Mouse (Mus musculus) kidney, embryonic 15.5 days (tissue): Measurements from ENCODE around the gene Saa4. TPM values are rescaled to one million over a fixed set of nuclear protein-coding genes. Genes with fewer than 3 reads are reported as not detected.
"Not testable (repeated sequence)": the region's sequence is repeated elsewhere in the genome, so short reads cannot be mapped to it uniquely, and the experiment has no call there.

Source experiments
- ATAC-seq: fragments of 200-750 bp; cut with Nextera tagmentation; replicated peaks from 2 replicates; pipeline ENCODE4 v1.8.0; 2017; ENCODE audit warnings: moderate TSS enrichment; ENCODE audit not compliant: low FRiP score
- H3K27ac ChIP-seq: fragments of 300-500 bp; sonication (generic); 2 replicates; pipeline ENCODE4 v1.5.1; 2015; ENCODE audit warnings: mild to moderate bottlenecking, inconsistent platforms
- H3K27me3 ChIP-seq: fragments of 300-500 bp; sonication (generic); 2 replicates; pipeline ENCODE4 v1.6.1; 2015; ENCODE audit warnings: inconsistent platforms
- H3K36me3 ChIP-seq: fragments of 300-500 bp; sonication (generic); 2 replicates; pipeline ENCODE4 v1.6.1; 2015; ENCODE audit warnings: inconsistent platforms
- H3K4me1 ChIP-seq: fragments of 300-500 bp; sonication (generic); 2 replicates; pipeline ENCODE4 v1.6.1; 2015; ENCODE audit warnings: inconsistent platforms
- H3K4me2 ChIP-seq: fragments of 300-500 bp; sonication (generic); 2 replicates; pipeline ENCODE4 v1.6.1; 2015; ENCODE audit warnings: moderate library complexity, mild to moderate bottlenecking, inconsistent platforms
- H3K4me3 ChIP-seq: fragments of 300-500 bp; sonication (generic); replicated peaks from 2 replicates; pipeline ENCODE4 v1.5.1; 2015; ENCODE audit warnings: mild to moderate bottlenecking, inconsistent platforms
- H3K9ac ChIP-seq: fragments of 300-500 bp; sonication (generic); 2 replicates; pipeline ENCODE4 v1.6.1; 2015; ENCODE audit warnings: mild to moderate bottlenecking, inconsistent platforms
- H3K9me3 ChIP-seq: fragments of 300-500 bp; sonication (generic); replicated peaks from 2 replicates; pipeline ENCODE4 v1.6.1; 2016; ENCODE audit warnings: inconsistent platforms
- WGBS: fragments of 180-500 bp; shearing (Covaris S2); methylation state at CpG from one replicate; pipeline ENCODE4 v1.1.7; 2015; ENCODE audit warnings: mixed read lengths; 5-methylcytosine and 5-hydroxymethylcytosine counted together
- polyA plus RNA-seq: library from polyadenylated mRNA; unstranded; fragments of >200 nt; fragmentation: Nextera tagmentation; extraction: Ambion mirVana; gene quantifications from 2 replicates; pipeline ENCODE4 v1.2.1, GENCODE M21; 2015

Gene Saa4
- 0.23 TPM in 1 of 2 replicates, not detected in the other for polyA plus RNA-seq

- Histone ChIP-seq H3K27ac (no peak within 1 kb of the TSS), H3K4me3 (no peak within 1 kb of the TSS), H3K36me3 (no peaks in the 10 kb centered on the region), H3K9ac (no peak within 1 kb of the TSS), H3K9me3 (peaks cover 3% of the 10 kb centered on the region; the same call in 1 of the 2 replicates), H3K4me1 (no peaks in the 10 kb centered on the region), H3K4me2 (no peak within 1 kb of the TSS), H3K27me3 (no peaks in the 10 kb centered on the region)
- ATAC-seq, result no peak
- WGBS, result 72% methylated on average over 4 of the region's 4 CpGs
These were observed at the start of gene Saa4 for GRCm38 (mm10) chr7:46732458-46732857. Gene Saa4 (minus strand): TSS chr7:46732603.

GRCm38 (mm10) chr7:46770706-46771105 lies 38.3 kb upstream of the Saa4 start:
- Histone ChIP-seq H3K9me3 (no peaks in the 10 kb centered on the region), H3K27me3 (no peaks in the 10 kb centered on the region), H3K27ac (no peak overlapping the region), H3K9ac (no peak overlapping the region), H3K4me3 (no peak overlapping the region), H3K4me2 (no peak overlapping the region), H3K36me3 (peaks cover 90% of the 10 kb centered on the region), H3K4me1 (no peaks in the 10 kb centered on the region)
- no peak for ATAC-seq
- 70% methylated on average over 4 of the region's 4 CpGs for WGBS

GRCm38 (mm10) chr7:46768451-46768850 lies 36.0 kb upstream of the Saa4 start:
- H3K27me3 ChIP-seq, result no peaks in the 10 kb centered on the region
- no peak for ATAC-seq
- no peaks in the 10 kb centered on the region for H3K9me3 ChIP-seq
- peaks cover 89% of the 10 kb centered on the region for H3K36me3 ChIP-seq
- whole genome bisulfite sequencing, result 95% methylated on average over 7 of the region's 7 CpGs
- no peak overlapping the region for H3K4me2 ChIP-seq
- no peak overlapping the region for H3K27ac ChIP-seq
- H3K4me1 ChIP-seq, result no peaks in the 10 kb centered on the region
- no peak overlapping the region for H3K4me3 ChIP-seq
- H3K9ac ChIP-seq, result no peak overlapping the region

- H3K27ac ChIP-seq, result no peak overlapping the region
- H3K27me3 ChIP-seq, result no peaks in the 10 kb centered on the region
- H3K9ac ChIP-seq, result no peak overlapping the region
- H3K4me2 ChIP-seq, result no peak overlapping the region
- H3K36me3 ChIP-seq, result peaks cover 89% of the 10 kb centered on the region
- H3K9me3 ChIP-seq, result no peaks in the 10 kb centered on the region
- H3K4me1 ChIP-seq, result no peaks in the 10 kb centered on the region
- no peak overlapping the region for H3K4me3 ChIP-seq
- ATAC-seq, result no peak
These were observed 35.0 kb upstream of the Saa4 start for GRCm38 (mm10) chr7:46767371-46767770.

GRCm38 (mm10) chr7:46764672-46765071 lies 32.3 kb upstream of the Saa4 start:
- ATAC-seq, result no peak

GRCm38 (mm10) chr7:46762601-46763000 lies 30.2 kb upstream of the Saa4 start:
- ATAC-seq, result no peak
- Histone ChIP-seq H3K27me3 (no peaks in the 10 kb centered on the region), H3K4me3 (no peak overlapping the region), H3K27ac (no peak overlapping the region), H3K9ac (no peak overlapping the region), H3K36me3 (peaks cover 94% of the 10 kb centered on the region), H3K9me3 (no peaks in the 10 kb centered on the region), H3K4me1 (no peaks in the 10 kb centered on the region), H3K4me2 (no peak overlapping the region)
- 94% methylated on average over 5 of the region's 5 CpGs for WGBS

More at GRCm38 (mm10) chr7:46764672-46765071, 32.3 kb upstream of the Saa4 start:
- Histone ChIP-seq H3K9me3 (no peaks in the 10 kb centered on the region), H3K4me2 (no peak overlapping the region), H3K4me1 (no peaks in the 10 kb centered on the region), H3K9ac (no peak overlapping the region), H3K27me3 (no peaks in the 10 kb centered on the region), H3K4me3 (no peak overlapping the region), H3K36me3 (peaks cover 97% of the 10 kb centered on the region), H3K27ac (no peak overlapping the region)
- WGBS, result 97% methylated on average over 8 of the region's 8 CpGs

GRCm38 (mm10) chr7:46761049-46761795 lies 28.8 kb upstream of the Saa4 start:
- Histone ChIP-seq H3K27ac (no peak overlapping the region), H3K4me3 (no peak overlapping the region), H3K4me1 (no peaks in the 10 kb centered on the region), H3K9ac (no peak overlapping the region), H3K9me3 (no peaks in the 10 kb centered on the region), H3K27me3 (no peaks in the 10 kb centered on the region), H3K36me3 (peaks cover 81% of the 10 kb centered on the region), H3K4me2 (no peak overlapping the region)
- ATAC-seq, result no peak
- WGBS, result 80% methylated on average over 11 of the region's 11 CpGs

- Histone ChIP-seq H3K9ac (no peak within 1 kb of the TSS), H3K4me1 (0 out of 2 replicates have a peak, but pooled peaks cover 2% of the 10 kb centered on the region), H3K27me3 (no peaks in the 10 kb centered on the region), H3K9me3 (no peaks in the 10 kb centered on the region), H3K36me3 (no peaks in the 10 kb centered on the region), H3K27ac (no peak within 1 kb of the TSS), H3K4me3 (no peak within 1 kb of the TSS), H3K4me2 (no peak within 1 kb of the TSS)
- ATAC-seq, result no peak
- 69% methylated on average over 3 of the region's 3 CpGs for WGBS
These were observed 19.1 kb upstream of the Saa4 start, which contains the start of gene Saa2 for GRCm38 (mm10) chr7:46751490-46751889. Gene Saa2 (plus strand): TSS chr7:46751790.

- H3K4me1 ChIP-seq, result 0 out of 2 replicates have a peak, but pooled peaks cover 2% of the 10 kb centered on the region
- H3K27ac ChIP-seq, result no peak overlapping the region
- H3K27me3 ChIP-seq, result no peaks in the 10 kb centered on the region
- no peaks in the 10 kb centered on the region for H3K36me3 ChIP-seq
- no peaks in the 10 kb centered on the region for H3K9me3 ChIP-seq
- H3K9ac ChIP-seq, result no peak overlapping the region
- ATAC-seq, result no peak
- 59% methylated on average over 3 of the region's 3 CpGs for WGBS
- H3K4me2 ChIP-seq, result no peak overlapping the region
- H3K4me3 ChIP-seq, result no peak overlapping the region
These were observed 16.1 kb upstream of the Saa4 start for GRCm38 (mm10) chr7:46748459-46748858.

GRCm38 (mm10) chr7:46746381-46746780 lies 14.0 kb upstream of the Saa4 start:
- WGBS, result 88% methylated on average over 7 of the region's 7 CpGs
- Histone ChIP-seq H3K4me2 (no peak overlapping the region), H3K27me3 (no peaks in the 10 kb centered on the region), H3K9ac (no peak overlapping the region), H3K36me3 (no peaks in the 10 kb centered on the region), H3K4me3 (no peak overlapping the region), H3K9me3 (no peaks in the 10 kb centered on the region), H3K4me1 (0 out of 2 replicates have a peak, but pooled peaks cover 2% of the 10 kb centered on the region), H3K27ac (no peak overlapping the region)
- ATAC-seq, result no peak

GRCm38 (mm10) chr7:46745816-46746215 lies 13.4 kb upstream of the Saa4 start:
- Histone ChIP-seq H3K4me1 (0 out of 2 replicates have a peak, but pooled peaks cover 2% of the 10 kb centered on the region), H3K36me3 (no peaks in the 10 kb centered on the region), H3K4me2 (no peak overlapping the region), H3K9ac (no peak overlapping the region), H3K27me3 (no peaks in the 10 kb centered on the region), H3K4me3 (no peak overlapping the region), H3K27ac (no peak overlapping the region), H3K9me3 (no peaks in the 10 kb centered on the region)
- no peak for ATAC-seq
- 86% methylated on average over 3 of the region's 3 CpGs for WGBS

- not testable (repeated sequence) for H3K36me3 ChIP-seq, H3K27me3 ChIP-seq, H3K4me3 ChIP-seq, H3K4me1 ChIP-seq, ATAC-seq, H3K9me3 ChIP-seq, H3K4me2 ChIP-seq, H3K27ac ChIP-seq, H3K9ac ChIP-seq
- WGBS, result 70% methylated on average over 3 of the region's 3 CpGs
These were observed 10.5 kb upstream of the Saa4 start, which contains the start of gene Saa1 for GRCm38 (mm10) chr7:46742880-46743279. Gene Saa1 (minus strand): TSS chr7:46742980.
